Mouse (Mus musculus) embryonic fibroblast, embryonic 13.5 days (primary cell): ENCODE data around the gene Mreg.

Source experiments
- CTCF ChIP-seq: IDR thresholded peaks from 2 replicates; pipeline ENCODE4 v1.5.1; 2011; ENCODE audit warnings: mild to moderate bottlenecking, control low read depth, low read length, moderate library complexity, borderline replicate concordance; ENCODE audit not compliant: insufficient read depth
- POLR2A ChIP-seq: IDR thresholded peaks from 2 replicates; pipeline ENCODE4 v1.6.1; 2011; ENCODE audit warnings: low read depth, mild to moderate bottlenecking, control low read depth, low read length, moderate library complexity

DNA sequence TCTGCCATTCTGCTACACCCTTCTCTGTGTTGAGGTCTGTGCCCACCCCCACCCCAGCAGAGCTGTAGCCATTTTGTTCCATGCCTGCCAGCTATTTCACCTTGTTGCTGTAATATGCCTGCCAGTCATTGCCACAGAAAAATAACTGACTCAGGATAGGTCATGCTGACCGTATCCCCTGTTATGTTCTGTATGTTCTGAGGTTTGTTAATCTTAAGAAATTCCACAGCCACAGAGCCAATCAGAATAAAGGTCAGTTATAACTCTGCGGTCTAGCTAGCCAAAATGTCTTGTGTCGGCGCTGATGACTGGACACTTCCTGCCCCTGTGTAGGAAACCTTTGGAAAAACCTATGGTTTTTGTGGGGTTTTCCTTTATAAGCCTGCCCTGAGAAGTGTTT, 67.7 kb downstream of the Mreg start:
- TF ChIP-seq CTCF (no peak), POLR2A (no peak)
